Mouse (Mus musculus) heart, adult 9 months (tissue): ENCODE measurements around the gene Popdc3.
"Not testable (repeated sequence)": the region's sequence is repeated elsewhere in the genome, so short reads cannot be mapped to it uniquely, and the experiment has no call there.

Experiments used
- DNase-seq, 2 experiments: peaks; one replicate each; pipeline ENCODE4 v3.0.0; 2022; ENCODE audit warnings: low spot score in 2 of 2

Gene Popdc3

DNA sequence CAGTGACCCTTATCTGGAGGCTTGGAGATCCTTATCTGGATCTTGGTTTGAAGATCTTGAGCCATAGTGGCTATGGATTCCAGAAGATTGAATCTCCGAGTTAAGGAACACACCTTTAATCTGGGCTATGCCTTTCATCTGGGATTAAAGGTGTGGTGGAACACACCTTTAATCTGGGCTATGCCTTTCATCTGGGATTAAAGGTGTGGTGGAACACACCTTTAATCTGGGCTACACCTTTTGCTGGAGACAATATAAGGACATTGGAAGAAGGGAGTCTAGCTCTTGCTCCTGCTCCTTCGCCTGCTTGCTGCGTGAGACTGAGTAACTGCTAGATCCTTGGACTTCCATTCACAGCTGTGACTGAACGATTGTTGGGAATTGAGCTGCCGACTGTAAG, at the start of gene Popdc3:
Gene Popdc3 (plus strand): TSS at position 301 of the 400 bp plus-strand sequence.
- not testable (repeated sequence) for DNase-seq

DNA sequence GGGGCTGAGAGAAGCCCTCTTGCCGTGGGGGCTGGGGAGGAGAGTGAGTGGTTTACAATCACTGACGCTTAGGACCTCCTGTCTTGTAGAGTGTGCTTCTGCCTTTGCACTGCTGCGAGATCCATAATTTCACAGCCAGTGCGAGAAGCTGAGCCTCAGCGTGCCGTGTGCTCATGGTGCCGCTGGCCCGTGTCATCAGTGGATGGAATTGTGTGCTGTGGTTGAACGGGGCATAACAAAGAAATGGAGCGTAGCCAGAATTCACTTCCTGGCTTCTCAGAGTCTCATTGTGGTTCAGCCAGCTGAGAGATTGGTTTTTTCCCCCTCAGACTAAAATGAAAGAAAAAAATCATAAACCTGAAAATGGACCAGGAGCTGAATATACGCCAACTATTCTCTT, 48.8 kb upstream of the Popdc3 start:
- peak in 1 of 2 experiments; percentile 36 for DNase-seq

DNA sequence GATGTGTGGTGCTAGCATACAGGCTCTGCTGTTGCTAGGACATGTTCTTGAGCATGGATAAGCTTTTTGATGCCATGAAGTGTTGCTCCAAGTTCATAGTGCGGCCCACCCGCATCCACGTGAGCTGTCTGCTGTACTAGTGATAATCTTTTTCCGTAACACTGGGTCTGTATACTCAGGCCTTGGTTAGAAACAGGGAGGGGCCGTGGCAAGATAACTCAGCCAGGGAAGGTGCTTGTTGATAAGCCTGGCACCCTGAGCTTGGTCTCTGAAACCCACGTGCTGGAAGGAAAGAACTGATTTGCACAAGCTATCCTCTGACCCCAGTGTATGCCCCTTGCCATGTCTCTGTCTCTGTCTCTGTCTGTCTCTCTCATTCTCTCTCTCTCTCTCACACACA, 47.9 kb upstream of the Popdc3 start:
- peak in 1 of 2 experiments; percentile 15 for DNase-seq

DNA sequence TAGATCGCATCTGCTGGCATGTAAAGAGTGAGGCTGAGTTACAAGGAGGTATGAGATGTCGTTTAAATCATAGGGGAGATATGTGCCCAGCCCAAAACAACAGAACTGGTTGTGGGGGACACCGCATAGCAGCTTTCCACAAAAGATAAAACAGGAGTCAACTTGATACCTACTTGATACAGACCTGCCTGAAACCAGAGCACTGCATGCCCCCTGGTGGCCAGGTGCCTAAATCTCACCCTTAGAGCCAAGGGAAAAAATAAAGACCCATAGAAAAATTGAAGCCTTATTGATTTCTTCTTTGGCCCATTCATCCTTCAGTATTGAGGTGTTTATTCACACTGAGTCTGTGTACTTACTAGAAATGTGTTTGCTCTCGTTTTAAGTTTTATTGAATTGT, 45.5 kb upstream of the Popdc3 start:
- no peak for DNase-seq

DNA sequence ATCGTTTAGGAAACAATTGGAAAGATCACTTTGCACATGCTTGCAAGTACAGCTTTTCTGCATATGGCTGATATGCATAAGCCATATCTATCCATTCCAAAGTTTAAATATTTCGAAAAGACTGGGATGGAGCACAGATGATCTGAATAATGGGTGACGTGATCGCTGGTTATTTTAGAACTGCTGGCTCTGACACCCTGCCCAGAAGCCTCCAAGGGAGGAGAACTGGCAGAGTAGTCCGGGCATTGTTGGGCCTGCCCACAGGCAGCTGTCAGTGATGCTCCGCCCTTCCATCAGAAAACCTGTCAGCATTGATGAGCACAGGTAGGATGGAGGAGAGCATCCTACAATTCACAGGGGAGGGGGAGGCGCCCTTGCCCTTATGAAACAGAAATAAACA, 41.1 kb upstream of the Popdc3 start:
- DNase-seq: no peak

DNA sequence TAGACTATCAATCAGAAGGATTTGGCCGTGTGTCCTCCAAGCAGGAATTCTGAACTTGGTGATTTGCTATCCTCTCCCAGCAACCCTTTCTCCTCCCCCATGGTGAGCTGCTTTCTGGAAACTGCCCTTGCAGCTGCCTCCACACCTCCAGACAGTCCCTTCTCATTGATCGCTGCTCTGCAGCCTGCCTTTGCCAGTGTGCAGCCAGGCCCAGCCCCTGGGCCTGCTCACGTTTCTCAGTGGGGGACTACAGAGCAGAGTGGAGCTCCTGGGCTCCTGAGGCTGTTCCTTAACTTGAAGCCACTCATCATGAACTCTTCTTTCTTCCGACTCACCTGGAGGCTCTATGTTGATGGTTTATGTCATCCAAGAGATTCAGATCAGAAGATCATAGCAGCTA, 38.0 kb upstream of the Popdc3 start:
- DNase-seq: no peak

DNA sequence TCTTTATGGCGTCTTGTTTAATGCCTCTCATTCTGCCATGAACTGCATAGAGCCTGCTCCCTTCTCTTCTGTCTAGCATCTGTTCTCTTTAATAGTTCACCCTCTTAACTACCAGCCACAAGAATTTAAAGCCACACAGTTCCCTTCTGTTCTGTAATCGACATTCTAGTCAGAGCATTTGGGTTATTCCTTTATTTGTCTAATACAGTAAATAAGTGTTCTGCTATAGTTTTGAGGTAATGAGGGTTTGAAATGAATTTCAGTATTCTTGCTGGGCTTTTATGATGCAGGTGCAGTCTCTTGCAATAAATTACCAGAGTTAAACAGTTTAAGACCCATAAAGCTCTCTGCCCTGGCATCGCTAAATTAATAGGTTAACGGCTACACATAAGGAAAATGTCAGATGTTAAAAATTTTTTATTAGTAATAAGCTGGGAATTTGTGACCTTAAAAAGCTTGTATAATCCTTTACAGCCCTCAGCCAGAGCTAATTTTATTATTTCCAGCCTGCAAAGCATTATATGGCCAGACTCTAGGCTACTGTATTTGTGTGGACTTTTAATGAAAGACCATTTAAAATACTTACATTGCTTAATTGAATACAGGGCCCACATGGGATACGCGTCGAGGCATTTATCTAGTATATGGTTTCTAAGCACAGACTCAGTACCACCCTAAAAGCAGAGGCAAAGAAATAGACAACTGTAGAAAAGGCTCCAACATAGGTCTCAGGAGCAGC, 37.3 kb upstream of the Popdc3 start:
- DNase-seq: no peak

DNA sequence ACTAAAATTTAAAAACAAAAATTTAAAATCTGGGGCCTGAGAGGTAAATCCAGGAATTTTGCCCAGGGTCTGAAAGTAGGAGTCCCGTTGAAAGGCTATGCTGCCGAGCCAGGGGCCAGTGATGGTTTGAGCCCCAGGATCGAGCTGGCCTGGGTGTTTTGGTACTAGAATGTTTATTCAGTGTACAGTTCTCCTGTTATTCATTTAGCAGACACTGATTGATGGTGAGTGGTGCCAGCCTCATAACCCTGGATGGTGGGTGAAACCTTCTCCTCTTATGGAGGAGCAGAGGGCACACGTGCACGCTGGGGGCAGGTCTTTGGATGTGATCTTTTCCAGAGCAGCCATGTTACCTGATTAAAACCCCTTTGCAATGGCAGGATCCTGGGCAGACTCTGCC, 35.5 kb upstream of the Popdc3 start:
- no peak for DNase-seq

DNA sequence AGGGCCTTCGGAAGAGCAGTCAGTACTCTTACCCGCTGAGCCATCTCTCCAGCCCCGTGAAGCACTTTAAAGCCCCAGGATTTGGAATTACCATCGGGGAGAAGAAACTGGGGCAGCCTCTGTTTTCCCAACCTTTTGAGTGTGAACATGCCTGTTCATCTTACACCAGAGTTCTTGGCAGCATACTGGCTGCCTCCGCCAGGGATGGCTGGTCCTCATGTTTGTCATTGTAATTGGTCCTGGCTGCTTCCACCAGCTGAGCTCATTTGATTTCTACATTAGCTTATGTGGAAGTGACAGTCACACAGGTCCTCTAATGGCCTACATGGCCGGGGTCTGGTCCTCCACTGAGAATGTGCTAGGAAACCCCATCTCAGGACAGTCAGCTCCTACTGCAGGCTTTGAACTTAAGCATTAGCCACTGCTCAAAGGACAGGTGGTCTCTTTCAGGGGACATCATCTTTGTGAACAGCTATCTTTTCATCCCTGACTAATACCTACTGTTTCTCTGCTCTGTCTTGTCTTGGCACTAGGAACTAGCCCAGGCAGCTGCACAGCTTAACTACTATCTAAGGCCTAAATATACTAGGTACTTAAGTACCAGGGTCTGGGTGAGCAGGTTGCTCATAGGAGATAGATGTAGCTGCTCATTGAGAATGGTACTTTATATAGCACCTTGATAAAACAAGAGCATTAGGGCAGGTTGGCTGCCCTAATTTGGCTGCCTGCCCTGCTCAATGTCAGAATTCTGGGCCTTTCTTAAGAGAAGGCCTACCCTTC, 33.7 kb upstream of the Popdc3 start:
- no peak for DNase-seq

DNA sequence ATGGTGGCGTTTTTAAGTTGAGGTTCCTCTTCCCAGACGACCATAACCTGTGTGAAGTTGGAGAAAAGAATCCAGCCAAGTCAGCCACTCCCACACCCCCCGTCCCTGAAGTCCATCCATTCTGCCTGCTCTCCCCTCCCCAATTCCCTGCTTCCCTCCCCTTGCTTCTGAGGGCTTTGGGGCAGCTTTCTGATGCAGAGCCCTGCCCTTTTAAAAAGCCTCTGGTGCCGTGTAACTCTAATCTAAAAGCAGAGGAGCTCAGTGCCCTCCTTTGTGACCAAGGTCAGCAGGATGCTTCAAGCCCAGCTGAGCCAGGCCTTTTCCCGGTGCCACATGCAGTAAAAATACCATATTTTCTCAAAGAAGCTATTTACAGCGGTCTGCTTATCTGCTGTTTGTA, 31.1 kb upstream of the Popdc3 start:
- DNase-seq: no peak

DNA sequence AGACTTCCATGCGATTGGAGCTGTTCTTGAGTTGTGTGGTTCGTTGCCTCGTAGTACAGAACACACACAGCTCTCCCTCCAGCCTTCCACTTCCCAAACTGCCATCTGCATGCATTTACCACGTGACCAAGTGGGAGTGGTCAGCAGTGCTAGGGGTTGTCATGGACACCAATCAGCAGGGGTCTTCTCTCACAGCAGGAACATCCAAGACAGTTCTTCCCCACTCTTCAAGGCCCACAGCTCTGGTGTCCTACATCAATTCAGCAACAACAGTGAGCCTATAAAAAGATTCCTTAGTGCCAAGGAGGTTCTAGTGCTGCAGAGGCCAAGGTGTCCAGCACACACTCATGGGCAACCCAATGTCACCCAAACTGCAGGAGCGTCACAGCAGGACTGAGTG, 26.8 kb upstream of the Popdc3 start:
- DNase-seq: no peak

DNA sequence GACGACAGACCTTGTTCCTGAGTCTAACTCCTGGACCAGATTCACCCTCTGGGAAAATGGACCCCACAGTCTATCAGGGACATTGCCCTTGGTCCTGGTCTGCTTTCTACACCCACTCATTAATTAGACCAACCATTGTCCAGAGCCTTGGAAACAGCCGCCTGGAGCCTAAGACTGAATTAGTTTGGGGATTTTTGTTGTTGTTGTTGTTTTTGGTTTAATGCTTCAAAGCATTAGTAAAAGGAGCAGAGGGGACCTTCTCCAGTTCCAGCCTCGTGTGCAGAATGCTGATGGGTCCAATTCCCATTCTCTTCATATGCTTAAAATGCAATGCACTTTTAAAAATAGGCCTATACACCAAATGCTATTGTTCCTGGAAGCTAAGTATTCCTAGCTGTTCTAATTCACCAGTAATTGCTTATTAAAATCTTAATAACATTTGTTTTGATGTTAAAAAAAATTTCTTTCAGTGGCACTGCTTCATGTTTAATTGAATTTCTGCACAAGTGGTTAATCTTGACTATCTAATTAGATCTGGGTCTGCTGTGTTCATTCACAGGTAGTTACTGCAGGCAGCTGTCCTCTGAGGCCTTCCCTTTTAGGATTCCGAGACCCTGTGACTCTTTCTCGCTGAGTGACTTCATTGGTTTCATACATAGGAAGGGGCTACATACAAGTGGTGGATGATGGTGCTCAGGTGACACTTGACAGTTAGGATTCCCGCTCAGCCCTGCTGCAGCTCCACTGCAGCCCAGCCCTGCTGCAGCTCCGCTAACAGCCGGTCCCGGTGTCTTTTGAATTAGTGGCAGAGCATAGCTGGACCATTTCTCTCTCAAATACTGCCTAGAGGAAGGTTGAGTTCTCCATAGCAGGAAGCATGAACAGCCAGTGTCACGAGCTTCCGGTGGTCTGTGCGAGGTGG, 25.9 kb upstream of the Popdc3 start:
- no peak for DNase-seq

DNA sequence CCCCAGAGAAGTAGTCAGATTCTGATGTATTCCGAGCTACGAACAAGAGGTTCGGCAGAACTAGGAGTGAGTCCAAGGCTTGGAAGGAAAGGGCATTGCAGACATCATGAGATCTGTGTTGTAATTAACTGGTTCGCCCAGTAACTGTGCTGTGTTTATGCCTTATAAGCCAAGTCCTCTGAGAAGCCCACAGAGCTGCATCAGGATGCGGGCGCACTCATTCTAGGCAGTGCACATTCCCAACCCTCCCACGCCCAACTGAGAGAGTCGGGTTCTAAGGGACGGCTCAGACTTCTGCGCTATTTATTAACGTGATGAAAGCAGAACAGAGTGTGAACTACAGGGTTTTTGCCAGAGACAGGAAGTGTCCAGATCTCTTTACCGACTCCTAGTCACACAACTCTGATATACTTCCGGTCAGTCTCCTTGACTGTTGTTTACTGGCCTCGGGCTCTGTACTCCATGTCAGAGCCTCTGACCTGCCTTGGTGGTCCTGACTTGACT, 23.3 kb upstream of the Popdc3 start:
- no peak for DNase-seq

DNA sequence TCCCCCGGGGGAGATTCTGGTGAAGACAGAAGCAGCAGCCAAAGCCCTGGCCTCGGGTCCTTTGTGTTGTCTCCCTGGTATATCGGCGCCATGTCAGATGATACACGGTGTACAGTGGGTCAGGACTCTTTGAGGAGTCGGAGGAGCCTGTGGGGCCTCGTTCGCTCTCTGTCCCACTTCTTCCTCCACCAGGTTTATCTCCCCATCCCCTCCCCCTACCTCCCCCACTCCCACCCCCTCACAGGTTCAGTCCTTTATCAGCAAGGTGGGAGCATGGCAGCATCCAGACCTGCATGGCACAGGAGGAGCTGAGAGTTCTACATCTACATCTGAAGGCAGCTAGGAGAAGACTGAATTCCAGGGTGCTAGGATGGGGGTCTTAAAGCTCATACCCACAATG, 12.0 kb upstream of the Popdc3 start:
- no peak for DNase-seq

DNA sequence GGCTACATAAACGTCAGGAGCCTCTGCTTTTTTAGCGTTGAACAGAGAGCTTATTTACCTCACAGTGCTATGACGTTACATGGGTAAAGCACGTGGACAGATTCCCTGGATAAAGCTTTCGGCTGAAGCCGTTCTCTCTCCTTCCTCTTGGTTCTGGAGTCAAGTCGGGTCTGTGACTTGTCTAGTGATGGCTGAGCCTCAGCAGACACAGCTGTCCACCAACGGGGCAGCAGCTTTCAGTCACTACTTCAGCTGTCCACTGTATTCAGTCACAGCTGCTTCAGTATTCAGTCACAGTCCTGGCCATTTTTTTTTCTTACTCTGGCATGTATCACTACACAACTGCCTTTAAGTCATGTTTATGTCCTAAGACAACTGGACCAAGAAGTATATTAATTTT, 4.0 kb upstream of the Popdc3 start:
- no peak for DNase-seq

DNA sequence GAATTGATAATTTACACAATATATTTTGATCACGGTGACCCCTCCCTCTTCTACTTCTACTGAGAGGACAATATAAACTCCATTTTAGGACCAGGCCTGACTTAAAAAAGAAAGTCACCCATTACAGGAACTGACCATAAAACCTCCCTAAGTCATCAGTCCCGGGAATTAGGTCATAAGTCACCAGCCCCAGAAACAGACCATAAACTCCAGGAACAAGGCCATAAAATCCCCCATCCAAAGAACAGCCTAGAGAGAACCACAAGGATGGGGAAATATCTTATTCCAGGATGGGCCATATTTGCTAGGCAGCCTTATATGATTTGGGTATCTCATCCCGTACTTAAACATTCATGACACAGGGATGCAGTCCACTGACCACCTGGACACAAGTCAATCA, 3.6 kb upstream of the Popdc3 start:
- DNase-seq: no peak

DNA sequence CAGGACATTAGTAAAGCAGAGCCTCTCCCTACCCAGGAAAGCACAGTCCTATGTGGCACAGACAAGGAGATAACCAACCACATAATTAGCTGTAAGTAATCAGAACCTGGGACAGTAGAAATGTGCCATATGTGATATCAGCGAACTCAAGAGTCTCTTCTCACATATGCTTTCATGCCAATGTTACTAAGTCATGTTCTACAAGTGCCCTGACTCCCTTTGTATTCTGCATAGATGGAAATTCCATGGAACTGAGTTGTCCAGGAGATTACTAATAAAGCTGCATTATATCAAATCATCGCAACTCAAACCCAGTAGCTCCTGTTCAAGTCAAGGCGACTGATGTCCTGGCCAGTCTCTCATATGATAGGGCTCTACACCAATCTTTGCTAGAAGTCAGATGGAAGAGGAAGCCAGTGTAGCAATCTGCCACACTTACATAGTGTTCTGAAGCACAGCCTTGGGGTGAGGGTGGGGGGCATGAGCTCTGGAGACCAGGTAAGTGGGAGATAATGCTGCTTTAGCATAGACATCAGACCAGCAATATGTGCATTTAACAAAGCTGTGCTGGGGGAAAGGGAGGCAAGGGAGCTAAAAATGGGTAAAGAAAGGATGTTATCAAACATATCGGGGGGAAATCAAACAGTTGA, 2.9 kb downstream of the Popdc3 start:
- DNase-seq: no peak

DNA sequence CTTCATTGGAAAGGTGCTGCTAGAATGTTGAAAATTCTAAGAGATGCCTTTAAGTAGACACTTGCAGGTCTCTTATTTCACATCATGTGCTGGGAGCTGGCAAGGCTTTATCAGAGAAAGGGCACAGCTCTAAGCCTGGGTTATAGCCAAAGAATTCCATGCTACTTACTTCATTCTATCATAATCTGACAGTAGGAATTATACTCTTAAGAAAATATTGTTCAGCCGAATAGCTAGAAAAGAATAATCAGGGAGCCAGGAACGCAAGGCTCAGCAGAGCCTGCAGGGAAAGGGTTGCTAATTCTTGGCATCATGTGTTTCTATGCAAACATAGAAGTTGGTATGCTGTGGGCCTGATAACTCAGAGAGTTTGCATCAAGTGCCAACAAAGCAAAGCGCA, 3.4 kb downstream of the Popdc3 start:
- peak; percentile 7 to 38 for DNase-seq

DNA sequence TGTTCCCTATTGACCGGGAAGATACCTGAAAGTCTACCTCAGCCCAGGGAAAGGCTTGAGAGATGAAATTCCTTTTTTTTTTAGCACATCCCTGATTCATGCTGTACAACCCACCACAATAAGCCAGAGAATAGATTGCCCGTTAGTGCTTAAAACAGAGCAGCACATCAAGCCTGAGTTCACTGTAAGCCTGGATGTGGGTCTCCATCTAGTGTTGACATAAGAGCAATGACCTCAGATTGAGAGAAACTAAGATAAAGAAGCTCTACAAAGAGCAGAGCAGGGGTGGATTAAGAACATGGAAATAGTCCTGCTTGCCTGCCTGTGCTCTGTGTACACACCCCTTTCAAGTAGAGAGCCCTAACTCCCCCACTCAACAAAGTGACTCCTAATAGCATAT, 7.6 kb downstream of the Popdc3 start:
- no peak for DNase-seq

DNA sequence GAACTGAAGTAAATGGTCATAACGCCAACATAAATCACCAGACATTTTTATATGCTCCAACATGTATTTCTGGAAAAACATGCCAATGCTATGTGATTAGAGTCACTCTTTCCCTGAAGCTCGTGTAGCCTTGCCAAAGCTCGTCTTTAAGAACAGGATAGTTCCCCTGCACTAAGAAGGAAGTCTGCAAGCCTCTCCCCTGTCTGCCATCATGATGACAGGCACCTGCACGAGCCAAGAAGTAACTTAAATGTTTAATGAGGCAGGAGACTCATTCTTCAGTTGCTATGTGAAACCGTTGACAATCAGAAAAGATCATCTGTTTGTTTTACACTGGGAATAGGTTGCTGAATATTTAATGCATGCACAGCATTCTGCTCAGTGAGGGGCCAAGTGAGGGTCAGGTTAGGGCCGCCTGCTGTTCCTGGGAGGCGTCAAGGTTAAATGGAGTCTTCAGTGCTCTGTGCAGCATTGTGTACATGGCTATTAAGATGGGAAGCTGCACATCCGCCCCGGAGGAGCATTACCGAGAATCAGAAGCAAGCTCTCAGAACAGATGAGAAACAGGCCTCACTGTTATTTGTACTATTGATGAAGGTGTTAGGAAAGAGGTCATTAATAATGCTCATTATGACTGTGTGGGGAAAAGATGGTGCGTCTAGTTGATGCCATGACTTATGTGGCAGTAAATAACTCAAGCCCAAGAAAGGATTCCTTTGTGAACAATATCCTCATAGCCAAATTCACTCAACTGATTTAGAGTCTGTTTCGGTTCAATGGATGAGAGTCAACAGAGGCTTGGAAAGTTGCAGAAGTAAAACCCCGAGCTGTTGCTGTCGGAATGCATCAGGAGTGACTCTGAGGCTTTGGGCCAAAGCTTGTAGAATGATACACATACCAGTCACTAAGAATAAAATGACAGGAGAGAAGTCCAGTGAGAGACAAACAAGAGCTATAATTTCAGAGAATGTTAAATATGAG, 15.7 kb downstream of the Popdc3 start:
- no peak for DNase-seq
